Mouse (Mus musculus) kidney, adult 2 months (tissue): ENCODE measurements around the gene Chl1.

Experiments
- CTCF ChIP-seq: fragments of 200-500 bp; conservative IDR thresholded peaks from 2 replicates; pipeline ENCODE4 v1.5.1; 2011; ENCODE audit warnings: low read depth, mild to moderate bottlenecking, control low read depth, low read length, moderate library complexity, mixed read lengths; ENCODE audit not compliant: insufficient read depth, insufficient read length
- POLR2A ChIP-seq: fragments of 200-500 bp; IDR thresholded peaks from one replicate; pipeline ENCODE4 v1.6.1; 2011; ENCODE audit warnings: low read depth, low read length, control low read depth

DNA sequence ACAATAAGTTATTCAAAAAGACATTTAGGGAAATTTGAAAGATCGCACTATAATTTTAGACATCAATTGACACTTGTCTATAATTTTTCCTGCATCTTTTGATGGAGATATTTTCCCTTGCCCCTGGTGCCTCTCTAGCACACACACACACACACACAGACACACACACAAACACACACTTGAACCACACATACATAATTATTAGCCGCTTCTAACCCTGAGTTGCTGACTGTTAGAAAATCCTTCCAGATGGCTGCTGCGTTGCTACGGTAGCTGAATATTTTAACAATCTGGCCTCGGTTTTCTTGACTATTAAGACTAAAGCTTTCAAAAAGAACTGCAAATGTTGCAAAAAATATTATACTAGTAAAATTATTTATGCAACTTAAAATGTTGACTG, 166.3 kb downstream of the Chl1 start:
- TF ChIP-seq POLR2A (no peak), CTCF (no peak)
